ENCODE assay signal across 9 mouse cellular contexts in the genomic region with DNA sequence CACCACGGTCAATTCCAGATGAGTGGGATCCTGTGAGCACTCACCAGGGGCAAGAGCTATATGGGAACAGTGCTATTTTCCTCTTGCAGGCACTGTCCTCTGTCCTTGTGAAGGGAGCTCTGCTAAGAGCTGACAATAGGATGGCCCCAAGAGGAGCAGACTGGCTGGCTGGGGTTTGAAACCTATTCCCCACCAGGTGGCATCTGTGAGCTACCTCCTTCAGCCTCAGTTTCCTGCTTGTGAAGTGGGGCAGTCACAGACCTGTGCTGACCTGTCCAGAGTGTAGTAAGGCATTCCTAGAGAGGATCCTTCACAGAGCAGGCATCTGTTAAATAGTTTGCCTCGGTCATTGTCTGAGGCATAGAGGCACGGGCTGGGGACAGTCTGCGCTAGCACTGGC.
A peak's percentile ranks its signal among the peaks of the same experiment; 100 is the strongest.
DNase-seq lines count a peak whose midpoint lies in the region; ATAC-seq and TF ChIP-seq lines count a peak whose summit lies in the region.
"Had no signal": no experiment of that assay in that cellular context is flagged by ENCODE, and none has a peak within 500 bp of the region (broad histone marks: within the 10 kb centered on the region; RNA-seq: fewer than 3 reads in every experiment).

No protein-coding gene starts in this region.

- H3K9me3 ChIP-seq in hindbrain, embryonic 10.5 days, result no peaks in the 10 kb centered on the region
- no peaks in the 10 kb centered on the region for H3K9me3 ChIP-seq in hindbrain, embryonic 14.5 days (ENCODE audit: control insufficient read depth, low read length)
- H3K9me3 ChIP-seq in hindbrain, postnatal 0 days (ENCODE audit: low read length), result no peaks in the 10 kb centered on the region

- H3K9ac ChIP-seq in hindbrain, embryonic 14.5 days, result no peak overlapping the region
- H3K9ac ChIP-seq in hindbrain, postnatal 0 days (replicated peaks; ENCODE audit: low read length), result no peak overlapping the region

- no peaks in the 10 kb centered on the region for H3K4me1 ChIP-seq in hindbrain, embryonic 10.5 days (replicated peaks)
- no peaks in the 10 kb centered on the region for H3K4me1 ChIP-seq in hindbrain, embryonic 14.5 days (replicated peaks; ENCODE audit: control insufficient read depth, insufficient read depth, low read length)
- H3K4me1 ChIP-seq in hindbrain, postnatal 0 days (ENCODE audit: insufficient read depth, low read length), result no peaks in the 10 kb centered on the region

- no peaks in the 10 kb centered on the region for H3K27me3 ChIP-seq in hindbrain, embryonic 10.5 days (ENCODE audit: insufficient read depth, poor library complexity, severe bottlenecking)
- no peaks in the 10 kb centered on the region for H3K27me3 ChIP-seq in hindbrain, embryonic 14.5 days (ENCODE audit: control insufficient read depth, insufficient read depth, low read length)
- H3K27me3 ChIP-seq in hindbrain, postnatal 0 days (ENCODE audit: insufficient read depth, low read length), result no peaks in the 10 kb centered on the region

- 68% methylated on average over 4 of the region's 4 CpGs for WGBS in hindbrain, embryonic 10.5 days
- WGBS in hindbrain, embryonic 14.5 days, result 71% methylated on average over 4 of the region's 4 CpGs
- WGBS in hindbrain, postnatal 0 days, result 72% methylated on average over 4 of the region's 4 CpGs

- no peaks in the 10 kb centered on the region for H3K36me3 ChIP-seq in hindbrain, embryonic 10.5 days
- H3K36me3 ChIP-seq in hindbrain, embryonic 14.5 days (replicated peaks; ENCODE audit: control insufficient read depth, insufficient read depth), result no peaks in the 10 kb centered on the region
- H3K36me3 ChIP-seq in hindbrain, postnatal 0 days (ENCODE audit: insufficient read depth, low read length), result no peaks in the 10 kb centered on the region

- TF ChIP-seq CTCF in hindbrain, postnatal 0 days (IDR thresholded peaks at IDR 0.05; ENCODE audit: low read depth), result peak; percentile 63

- H3K4me3 ChIP-seq in hindbrain, embryonic 10.5 days, result no peak overlapping the region
- no peak overlapping the region for H3K4me3 ChIP-seq in hindbrain, embryonic 14.5 days (replicated peaks; ENCODE audit: low read length)
- H3K4me3 ChIP-seq in hindbrain, postnatal 0 days (ENCODE audit: low read length), result no peak overlapping the region

- no peak overlapping the region for H3K4me2 ChIP-seq in hindbrain, embryonic 14.5 days (replicated peaks)
- H3K4me2 ChIP-seq in hindbrain, postnatal 0 days (ENCODE audit: low read depth, low read length), result no peak overlapping the region

- peak; percentile 29 for DNase-seq in hindbrain, embryonic 10.5 days (ENCODE audit: low spot score)
- no peak for DNase-seq in hindbrain, embryonic 14.5 days (ENCODE audit: low spot score)
- DNase-seq in urinary bladder, postnatal 25 days (ENCODE audit: low spot score), result peak; percentile 6
- no peak for DNase-seq in urinary bladder, adult 2 months (ENCODE audit: low spot score)
- no peak for DNase-seq in hindbrain, postnatal 0 days (ENCODE audit: low spot score)
- peak; percentile 23 for DNase-seq in thymus, postnatal 14 days
- no peak for DNase-seq in ovary, postnatal 10 days (ENCODE audit: low spot score)
- DNase-seq in natural killer cell, adult 2 months (ENCODE audit: low spot score in 2 of 2), result no peak

- H3K27ac ChIP-seq in hindbrain, embryonic 10.5 days, result no peak overlapping the region
- H3K27ac ChIP-seq in hindbrain, embryonic 14.5 days, result no peak overlapping the region
- H3K27ac ChIP-seq in hindbrain, postnatal 0 days, result no peak overlapping the region
- H3K27ac ChIP-seq: macrophage had no signal

- no peak; the same call in 1 of the 2 replicates for ATAC-seq in hindbrain, embryonic 14.5 days (ENCODE audit: low FRiP score)
- no peak for ATAC-seq in hindbrain, postnatal 0 days

Comparison
In these comparisons a context has a peak if more than half of its experiments do, and no peak if none do; other contexts are left out.
1. DNase-seq: peak in hindbrain, embryonic 10.5 days (single experiment), urinary bladder, postnatal 25 days (single experiment) and thymus, postnatal 14 days (single experiment); none in hindbrain, embryonic 14.5 days (single experiment), urinary bladder, adult 2 months (single experiment), hindbrain, postnatal 0 days (single experiment), ovary, postnatal 10 days (single experiment) and natural killer cell, adult 2 months (0 of 2).